Mouse (Mus musculus): Measurements from ENCODE around the gene Gm8926. TPM values are rescaled to one million over a fixed set of nuclear protein-coding genes. Genes with fewer than 3 reads are reported as not detected.
"Not testable (repeated sequence)": the region's sequence is repeated elsewhere in the genome, so short reads cannot be mapped to it uniquely, and the experiment has no call there.

Gene Gm8926
- total RNA-seq (2014; rRNA removed) (not detected in 2 replicates), polyA plus RNA-seq (2015; fragmentation: Nextera tagmentation; extraction: Ambion mirVana) (not detected in 2 replicates)

DNA sequence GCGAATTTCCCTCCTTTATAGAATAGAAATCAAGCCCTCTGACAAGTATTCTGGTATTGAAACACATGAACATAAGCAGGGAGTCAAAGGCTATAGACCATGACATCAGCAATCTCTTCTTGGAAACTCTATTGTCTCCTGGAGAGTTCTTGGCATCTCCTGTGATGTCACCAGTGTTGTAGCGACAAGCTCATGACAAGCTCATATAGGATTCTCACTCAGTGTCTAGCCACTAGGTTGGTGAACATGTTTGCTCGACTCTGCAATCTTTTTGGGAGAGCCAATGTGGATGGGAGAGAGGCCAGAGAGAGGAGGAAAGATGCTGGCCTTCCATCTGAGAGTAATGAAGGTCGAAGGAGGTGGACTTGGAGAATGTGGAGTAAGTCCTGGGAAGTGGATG is at the start of gene Gm8926:
Gm8926 (plus strand) TSS at position 301 of the 400 bp plus-strand sequence.
- H3K4me3 ChIP-seq (ENCODE audit: low read depth, low read length); H3K27me3 ChIP-seq (ENCODE audit: insufficient read depth, low read length); H3K4me1 ChIP-seq (ENCODE audit: insufficient read depth, low read length); H3K36me3 ChIP-seq (ENCODE audit: insufficient read depth, low read length); H3K27ac ChIP-seq (ENCODE audit: low read depth, low read length); H3K4me2 ChIP-seq (ENCODE audit: low read depth, low read length, poor library complexity, severe bottlenecking); H3K9ac ChIP-seq (replicated peaks; ENCODE audit: low read length, poor library complexity, severe bottlenecking); DNase-seq (ENCODE audit: low spot score); ATAC-seq (ENCODE audit: low FRiP score); H3K9me3 ChIP-seq (ENCODE audit: low read length): not testable (repeated sequence)
- WGBS = 70% methylated on average over 1 of the region's 4 CpGs

Other genes with a start within 250 kb of the Gm8926 start
- not detected in 2 replicates for gene Gm6460, start 175.6 kb upstream of the Gm8926 start, total RNA-seq (2014; rRNA removed)
- not detected in 2 replicates for gene Gm6460, start 175.6 kb upstream of the Gm8926 start, polyA plus RNA-seq (2015; fragmentation: Nextera tagmentation; extraction: Ambion mirVana)
- not detected in 2 replicates for gene Gm8922, start 88.6 kb upstream of the Gm8926 start, total RNA-seq (2014; rRNA removed)
- gene Gm8922, start 88.6 kb upstream of the Gm8926 start, polyA plus RNA-seq (2015; fragmentation: Nextera tagmentation; extraction: Ambion mirVana) = not detected in 2 replicates
- gene Gm6465, start 75.0 kb downstream of the Gm8926 start, total RNA-seq (2014; rRNA removed) = not detected in 2 replicates
- gene Gm6465, start 75.0 kb downstream of the Gm8926 start, polyA plus RNA-seq (2015; fragmentation: Nextera tagmentation; extraction: Ambion mirVana) = not detected in 2 replicates
- not detected in 2 replicates for gene 4933402N22Rik, start 147.5 kb downstream of the Gm8926 start, total RNA-seq (2014; rRNA removed)
- gene 4933402N22Rik, start 147.5 kb downstream of the Gm8926 start, polyA plus RNA-seq (2015; fragmentation: Nextera tagmentation; extraction: Ambion mirVana) = not detected in 2 replicates